Mouse (Mus musculus): ENCODE data around the gene Nkx1-2. TPM values are rescaled to one million over a fixed set of nuclear protein-coding genes. Genes with fewer than 3 reads are reported as not detected.
A peak's percentile ranks its signal among the peaks of the same experiment; 100 is the strongest.

Nkx1-2 gene
- polyA plus RNA-seq, 2 experiments: 0.01 TPM; not detected in 1

- H3K27me3 ChIP-seq (ENCODE audit: control insufficient read depth, insufficient read depth, low read length): no peaks in the 10 kb centered on the region
- H3K9me3 ChIP-seq (ENCODE audit: control insufficient read depth, low read length): no peaks in the 10 kb centered on the region
- no peak overlapping the region for H3K4me2 ChIP-seq (ENCODE audit: low read depth)
- no peak overlapping the region for H3K4me3 ChIP-seq (ENCODE audit: insufficient read depth in 1 of 2, low read depth in 2 of 2, low read length in 2 of 2)
- 33% methylated on average over 3 of the region's 3 CpGs for WGBS (ENCODE audit: insufficient replicate concordance)
- H3K4me1 ChIP-seq (replicated peaks; ENCODE audit: control insufficient read depth in 2 of 2, insufficient read depth in 2 of 2, low read length in 1 of 2): no peaks in the 10 kb centered on the region
- no peak overlapping the region for H3K9ac ChIP-seq (replicated peaks)
- no peak overlapping the region for H3K27ac ChIP-seq
- no peak for DNase-seq (ENCODE audit: low read depth in 3 of 3, low spot score in 3 of 3)
- TF ChIP-seq EP300 (IDR thresholded peaks at IDR 0.05; ENCODE audit: low read depth) (no peak), CTCF (IDR thresholded peaks at IDR 0.05; ENCODE audit: low read depth) (no peak)
- ATAC-seq (ENCODE audit: insufficient read depth): no peak
- no peaks in the 10 kb centered on the region for H3K36me3 ChIP-seq (replicated peaks; ENCODE audit: control insufficient read depth, insufficient read depth, low read depth)
These were observed 13.5 kb downstream of the Nkx1-2 start for GRCm38 (mm10) chr7:132585695-132586491.

DNA sequence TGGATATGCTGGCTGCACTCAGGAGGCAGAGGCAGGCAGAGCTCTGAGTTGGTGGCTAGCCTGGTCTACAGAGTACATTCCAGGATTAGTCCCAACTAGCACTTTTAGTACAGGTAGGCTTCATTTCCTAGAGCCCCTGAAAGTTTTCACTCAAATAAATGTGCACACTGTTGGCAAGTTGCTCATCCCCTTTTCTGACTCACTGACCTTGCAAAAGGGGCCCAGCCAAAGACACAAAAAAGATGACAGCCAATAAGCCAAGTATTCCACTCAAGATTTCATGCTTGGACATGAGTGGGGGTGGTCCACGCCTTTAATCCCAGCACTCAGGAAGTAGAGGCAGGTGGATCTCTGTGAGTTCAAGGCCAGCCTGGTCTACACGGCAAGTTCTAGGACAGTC, 18.0 kb downstream of the Nkx1-2 start:
- TF ChIP-seq CTCF (IDR thresholded peaks at IDR 0.05; ENCODE audit: low read depth) (no peak), EP300 (IDR thresholded peaks at IDR 0.05; ENCODE audit: low read depth) (no peak)
- Histone ChIP-seq H3K36me3 (replicated peaks; ENCODE audit: control insufficient read depth, insufficient read depth, low read depth) (no peaks in the 10 kb centered on the region), H3K27ac (no peak overlapping the region), H3K4me1 (replicated peaks; ENCODE audit: control insufficient read depth in 2 of 2, insufficient read depth in 2 of 2, low read length in 1 of 2) (peaks cover 5 to 6% of the 10 kb centered on the region in 2 experiments), H3K27me3 (ENCODE audit: control insufficient read depth, insufficient read depth, low read length) (no peaks in the 10 kb centered on the region), H3K4me2 (ENCODE audit: low read depth) (no peak overlapping the region), H3K4me3 (ENCODE audit: insufficient read depth in 1 of 2, low read depth in 2 of 2, low read length in 2 of 2) (no peak overlapping the region), H3K9ac (replicated peaks) (no peak overlapping the region), H3K9me3 (ENCODE audit: control insufficient read depth, low read length) (no peaks in the 10 kb centered on the region)
- ATAC-seq (ENCODE audit: insufficient read depth): no peak
- 68% methylated on average over 2 of the region's 2 CpGs for WGBS (ENCODE audit: insufficient replicate concordance)
- no peak for DNase-seq (ENCODE audit: low read depth in 3 of 3, low spot score in 3 of 3)

GRCm38 (mm10) chr7:132580511-132580910, 18.9 kb downstream of the Nkx1-2 start:
- no peak overlapping the region for H3K9ac ChIP-seq (replicated peaks)
- no peaks in the 10 kb centered on the region for H3K27me3 ChIP-seq (ENCODE audit: control insufficient read depth, insufficient read depth, low read length)
- no peak for TF ChIP-seq EP300 (IDR thresholded peaks at IDR 0.05; ENCODE audit: low read depth)
- TF ChIP-seq CTCF (IDR thresholded peaks at IDR 0.05; ENCODE audit: low read depth): no peak
- DNase-seq (ENCODE audit: low read depth in 3 of 3, low spot score in 3 of 3) (no peak), ATAC-seq (ENCODE audit: insufficient read depth) (no peak)
- no peaks in the 10 kb centered on the region for H3K36me3 ChIP-seq (replicated peaks; ENCODE audit: control insufficient read depth, insufficient read depth, low read depth)
- H3K4me2 ChIP-seq (ENCODE audit: low read depth): no peak overlapping the region
- H3K4me3 ChIP-seq (ENCODE audit: insufficient read depth in 1 of 2, low read depth in 2 of 2, low read length in 2 of 2): no peak overlapping the region
- no peaks in the 10 kb centered on the region for H3K9me3 ChIP-seq (ENCODE audit: control insufficient read depth, low read length)
- H3K4me1 ChIP-seq (replicated peaks; ENCODE audit: control insufficient read depth in 2 of 2, insufficient read depth in 2 of 2, low read length in 1 of 2): peaks cover 6% of the 10 kb centered on the region in 2 experiments
- H3K27ac ChIP-seq: no peak overlapping the region
- WGBS (ENCODE audit: insufficient replicate concordance): 53% methylated on average over 6 of the region's 6 CpGs

DNA sequence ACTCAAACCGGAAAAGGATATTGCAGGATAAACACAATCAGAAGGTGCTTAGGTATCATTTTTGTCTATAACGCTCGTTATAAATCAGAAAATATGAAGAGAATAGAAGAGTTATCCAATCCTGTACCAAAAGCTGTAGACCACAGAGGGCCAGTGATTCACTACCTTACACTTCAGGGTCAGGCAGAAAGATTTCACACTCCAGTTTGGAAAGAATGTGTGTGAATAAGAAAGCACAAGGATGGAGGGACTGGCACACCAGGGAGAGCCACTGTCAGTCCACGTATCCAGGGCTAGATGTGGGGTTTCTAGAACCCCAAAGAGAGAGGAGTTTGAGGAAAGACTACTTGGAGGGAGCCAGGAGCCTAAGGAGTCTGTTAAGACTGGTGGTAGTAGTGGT, 22.5 kb downstream of the Nkx1-2 start:
- ATAC-seq (ENCODE audit: insufficient read depth) (no peak), DNase-seq (ENCODE audit: low read depth in 3 of 3, low spot score in 3 of 3) (no peak)
- WGBS (ENCODE audit: insufficient replicate concordance): 44% methylated on average over 4 of the region's 4 CpGs
- Histone ChIP-seq H3K27me3 (ENCODE audit: control insufficient read depth, insufficient read depth, low read length) (no peaks in the 10 kb centered on the region), H3K9me3 (ENCODE audit: control insufficient read depth, low read length) (no peaks in the 10 kb centered on the region), H3K36me3 (replicated peaks; ENCODE audit: control insufficient read depth, insufficient read depth, low read depth) (no peaks in the 10 kb centered on the region), H3K4me1 (replicated peaks; ENCODE audit: control insufficient read depth in 2 of 2, insufficient read depth in 2 of 2, low read length in 1 of 2) (peaks cover 23 to 27% of the 10 kb centered on the region in 2 experiments), H3K27ac (0 out of 2 replicates have a peak overlapping the region, but pooled peaks have one; percentile 33), H3K9ac (replicated peaks) (peak overlapping the region; percentile 57), H3K4me3 (ENCODE audit: insufficient read depth in 1 of 2, low read depth in 2 of 2, low read length in 2 of 2) (peak overlapping the region; percentile 60 to 80; a peak in 3 of 4 replicates), H3K4me2 (ENCODE audit: low read depth) (peak overlapping the region; percentile 72)
- TF ChIP-seq EP300 (IDR thresholded peaks at IDR 0.05; ENCODE audit: low read depth) (no peak), CTCF (IDR thresholded peaks at IDR 0.05; ENCODE audit: low read depth) (no peak)

DNA sequence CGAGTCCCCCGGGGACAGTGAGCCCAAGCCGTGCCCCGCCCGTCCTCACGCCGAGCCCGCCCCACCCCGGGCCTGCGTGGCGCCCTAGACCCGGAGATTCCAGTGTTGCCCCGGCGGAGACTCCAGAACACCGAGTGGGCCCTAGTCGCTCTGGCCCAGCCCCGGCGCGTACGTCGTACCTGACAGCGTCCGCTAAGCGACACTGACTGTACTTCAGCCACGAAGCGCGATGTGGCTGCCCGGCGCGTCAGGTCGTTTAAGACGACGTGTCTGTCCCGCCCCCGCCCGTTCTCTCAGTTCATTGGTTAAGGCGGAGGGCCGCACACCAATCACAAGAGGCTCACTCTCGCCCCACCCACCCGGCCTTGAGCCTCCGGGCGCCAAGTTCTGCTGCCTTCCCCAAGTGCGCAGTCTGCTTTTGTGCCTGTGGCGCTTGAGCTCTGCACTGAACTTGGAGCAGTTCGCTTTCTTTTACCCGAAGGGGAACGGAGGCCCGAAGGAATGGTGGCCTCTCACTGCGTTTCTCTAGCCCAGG, 23.3 kb downstream of the Nkx1-2 start, which contains the start of gene Oat:
TSS of gene Oat (minus strand) at position 283 of the 535 bp plus-strand sequence.
- H3K9ac ChIP-seq (replicated peaks): peak within 1 kb of the TSS; percentile 71
- peaks cover 28 to 32% of the 10 kb centered on the region in 2 experiments for H3K4me1 ChIP-seq (replicated peaks; ENCODE audit: control insufficient read depth in 2 of 2, insufficient read depth in 2 of 2, low read length in 1 of 2)
- DNase-seq (ENCODE audit: low read depth in 3 of 3, low spot score in 3 of 3) (peak; percentile 94 to 96 (median 95)), ATAC-seq (ENCODE audit: insufficient read depth) (peak; percentile 94)
- TF ChIP-seq EP300 (IDR thresholded peaks at IDR 0.05; ENCODE audit: low read depth): no peak
- no peak for TF ChIP-seq CTCF (IDR thresholded peaks at IDR 0.05; ENCODE audit: low read depth)
- H3K4me3 ChIP-seq (ENCODE audit: insufficient read depth in 1 of 2, low read depth in 2 of 2, low read length in 2 of 2): peak within 1 kb of the TSS; percentile 60 to 80
- no peaks in the 10 kb centered on the region for H3K27me3 ChIP-seq (ENCODE audit: control insufficient read depth, insufficient read depth, low read length)
- H3K27ac ChIP-seq: peak within 1 kb of the TSS; percentile 52
- under 1% methylated on average over 49 of the region's 49 CpGs for WGBS (ENCODE audit: insufficient replicate concordance)
- H3K36me3 ChIP-seq (replicated peaks; ENCODE audit: control insufficient read depth, insufficient read depth, low read depth): no peaks in the 10 kb centered on the region
- H3K9me3 ChIP-seq (ENCODE audit: control insufficient read depth, low read length): no peaks in the 10 kb centered on the region
- peak within 1 kb of the TSS; percentile 72 for H3K4me2 ChIP-seq (ENCODE audit: low read depth)

Measured in liver, embryonic 14.5 days (tissue).